Mouse (Mus musculus): ENCODE results near the gene Acrv1. TPM values are rescaled to one million over a fixed set of nuclear protein-coding genes. Genes with fewer than 3 reads are reported as not detected.
"Not testable (repeated sequence)": the region's sequence is repeated elsewhere in the genome, so short reads cannot be mapped to it uniquely, and the experiment has no call there.

Acrv1 gene
- not detected in 2 replicates for polyA plus RNA-seq (2015; fragmentation: Nextera tagmentation; extraction: Ambion mirVana)

DNA sequence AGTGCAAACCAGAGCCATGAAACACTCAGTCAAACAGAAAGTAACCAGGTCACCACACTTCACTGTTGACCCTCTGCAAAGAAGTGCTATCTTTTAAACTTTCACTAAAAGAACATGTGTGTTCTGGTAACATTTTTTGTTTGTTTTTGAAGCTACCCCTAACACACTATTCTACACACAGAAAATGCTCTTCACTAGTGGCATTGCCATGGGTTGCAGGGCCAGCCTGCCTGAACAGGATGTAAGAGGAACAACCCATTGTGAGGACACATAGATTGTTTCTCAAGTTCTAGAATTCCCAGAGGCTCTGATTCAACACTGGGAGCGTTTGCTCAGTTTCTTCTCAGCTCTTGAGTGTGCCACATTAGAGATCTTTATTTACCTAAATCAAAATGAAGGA is at the start of gene Acrv1:
TSS of gene Acrv1 (plus strand) at position 301 of the 400 bp plus-strand sequence.
- no peaks in the 10 kb centered on the region for H3K27me3 ChIP-seq (replicated peaks)
- no peaks in the 10 kb centered on the region for H3K4me1 ChIP-seq
- H3K36me3 ChIP-seq: no peaks in the 10 kb centered on the region
- WGBS: 68% methylated on average over 1 of the region's 1 CpGs
- H3K4me3 ChIP-seq (replicated peaks): no peak within 1 kb of the TSS
- no peaks in the 10 kb centered on the region for H3K9me3 ChIP-seq (replicated peaks)
- no peak within 1 kb of the TSS for H3K9ac ChIP-seq (replicated peaks)
- ATAC-seq (ENCODE audit: low FRiP score): no peak
- no peak within 1 kb of the TSS for H3K4me2 ChIP-seq
- H3K27ac ChIP-seq (replicated peaks): no peak within 1 kb of the TSS

DNA sequence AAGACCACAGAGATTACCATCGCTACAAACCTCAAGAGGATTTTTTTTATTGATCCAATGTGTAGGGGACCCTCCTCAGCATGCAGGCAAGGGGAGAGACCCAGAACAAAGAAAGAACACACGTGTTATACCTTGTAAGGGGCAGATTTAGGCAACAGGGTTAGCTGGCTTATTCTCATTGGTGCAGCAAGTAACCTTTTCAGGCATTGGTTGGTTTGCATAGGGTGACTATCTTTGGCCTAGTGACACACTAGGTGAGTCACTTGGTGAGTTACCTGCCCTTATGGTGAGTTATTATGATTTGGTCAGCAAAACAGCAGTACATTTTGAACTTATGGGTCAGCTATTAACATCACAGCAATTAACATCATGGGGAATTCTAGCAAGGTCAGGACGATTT is 49.7 kb upstream of the Acrv1 start, which contains the start of gene A630095E13Rik:
TSS of gene A630095E13Rik (minus strand) at position 101 of the 400 bp plus-strand sequence.
- H3K27ac ChIP-seq (replicated peaks); H3K4me2 ChIP-seq; H3K36me3 ChIP-seq; H3K27me3 ChIP-seq (replicated peaks); H3K9me3 ChIP-seq (replicated peaks); H3K4me3 ChIP-seq (replicated peaks); H3K9ac ChIP-seq (replicated peaks); ATAC-seq (ENCODE audit: low FRiP score); H3K4me1 ChIP-seq: not testable (repeated sequence)
- WGBS: 68% methylated on average over 3 of the region's 3 CpGs

- no peaks in the 10 kb centered on the region for H3K4me1 ChIP-seq
- no peaks in the 10 kb centered on the region for H3K27me3 ChIP-seq (replicated peaks)
- no peak overlapping the region for H3K27ac ChIP-seq (replicated peaks)
- H3K36me3 ChIP-seq: no peaks in the 10 kb centered on the region
- no peak overlapping the region for H3K9ac ChIP-seq (replicated peaks)
- H3K9me3 ChIP-seq (replicated peaks): no peaks in the 10 kb centered on the region
- 80% methylated on average over 2 of the region's 2 CpGs for WGBS
- ATAC-seq (ENCODE audit: low FRiP score): no peak
- no peak overlapping the region for H3K4me3 ChIP-seq (replicated peaks)
- no peak overlapping the region for H3K4me2 ChIP-seq
These were observed 11.6 kb upstream of the Acrv1 start for GRCm38 (mm10) chr9:36681424-36681823.

GRCm38 (mm10) chr9:36687329-36687728 is 5.7 kb upstream of the Acrv1 start:
- H3K36me3 ChIP-seq: no peaks in the 10 kb centered on the region
- H3K9me3 ChIP-seq (replicated peaks): no peaks in the 10 kb centered on the region
- no peak overlapping the region for H3K9ac ChIP-seq (replicated peaks)
- H3K4me2 ChIP-seq: no peak overlapping the region
- no peak overlapping the region for H3K27ac ChIP-seq (replicated peaks)
- H3K4me1 ChIP-seq: no peaks in the 10 kb centered on the region
- ATAC-seq (ENCODE audit: low FRiP score): no peak
- H3K27me3 ChIP-seq (replicated peaks): no peaks in the 10 kb centered on the region
- no peak overlapping the region for H3K4me3 ChIP-seq (replicated peaks)

DNA sequence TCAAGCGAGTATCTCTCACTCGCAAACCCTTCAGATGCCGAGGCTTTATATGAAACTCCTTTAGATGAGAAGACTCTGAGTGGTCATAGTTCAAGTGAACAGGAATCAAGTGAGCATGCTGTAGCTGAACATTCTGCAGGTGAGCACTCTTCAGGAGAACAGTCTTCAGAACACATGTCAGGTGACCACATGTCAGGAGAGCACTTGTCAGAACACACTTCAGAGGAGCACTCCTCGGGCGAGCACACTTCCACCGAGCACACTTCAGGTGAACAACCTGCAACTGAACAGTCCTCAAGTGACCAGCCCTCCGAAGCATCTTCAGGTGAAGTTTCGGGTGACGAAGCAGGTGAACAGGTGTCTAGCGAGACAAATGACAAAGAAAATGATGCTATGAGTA is 1.3 kb downstream of the Acrv1 start:
- Histone ChIP-seq H3K9me3 (replicated peaks) (no peaks in the 10 kb centered on the region), H3K36me3 (no peaks in the 10 kb centered on the region), H3K27ac (replicated peaks) (no peak overlapping the region), H3K4me2 (no peak overlapping the region), H3K4me3 (replicated peaks) (no peak overlapping the region), H3K9ac (replicated peaks) (no peak overlapping the region), H3K4me1 (no peaks in the 10 kb centered on the region), H3K27me3 (replicated peaks) (no peaks in the 10 kb centered on the region)
- WGBS: 96% methylated on average over 10 of the region's 10 CpGs
- ATAC-seq (ENCODE audit: low FRiP score): no peak

DNA sequence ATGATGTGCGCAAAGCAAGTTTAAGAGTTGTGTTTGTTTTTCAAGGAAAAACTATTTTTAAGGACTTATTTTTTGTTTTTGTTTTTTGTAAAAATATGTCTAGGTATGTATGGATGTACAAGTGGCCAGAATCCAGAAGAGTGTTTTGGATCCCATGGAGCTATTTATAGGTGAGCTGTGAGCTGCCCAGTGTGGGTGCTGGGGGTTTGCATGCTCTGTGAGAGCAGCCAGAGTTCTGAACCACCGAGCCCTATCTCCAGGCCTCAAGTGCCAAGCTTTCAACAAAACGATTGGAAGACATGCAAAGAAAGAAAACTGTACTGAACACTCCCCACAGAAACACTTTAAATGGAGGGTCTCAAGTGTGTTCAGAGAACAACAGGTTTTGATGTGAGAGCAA is 12.9 kb downstream of the Acrv1 start:
- Histone ChIP-seq H3K27ac (replicated peaks) (no peak overlapping the region), H3K27me3 (replicated peaks) (no peaks in the 10 kb centered on the region), H3K4me2 (no peak overlapping the region), H3K4me3 (replicated peaks) (no peak overlapping the region), H3K9ac (replicated peaks) (no peak overlapping the region), H3K9me3 (replicated peaks) (no peaks in the 10 kb centered on the region), H3K36me3 (peaks cover 2% of the 10 kb centered on the region), H3K4me1 (no peaks in the 10 kb centered on the region)
- WGBS: 88% methylated on average over 3 of the region's 3 CpGs
- no peak for ATAC-seq (ENCODE audit: low FRiP score)

GRCm38 (mm10) chr9:36707304-36707703 is 14.3 kb downstream of the Acrv1 start:
- Histone ChIP-seq H3K4me1 (no peaks in the 10 kb centered on the region), H3K9me3 (replicated peaks) (no peaks in the 10 kb centered on the region), H3K36me3 (peaks cover 2% of the 10 kb centered on the region), H3K4me3 (replicated peaks) (no peak overlapping the region), H3K9ac (replicated peaks) (no peak overlapping the region), H3K27me3 (replicated peaks) (no peaks in the 10 kb centered on the region), H3K27ac (replicated peaks) (no peak overlapping the region), H3K4me2 (no peak overlapping the region)
- WGBS: 96% methylated on average over 6 of the region's 6 CpGs
- no peak for ATAC-seq (ENCODE audit: low FRiP score)

DNA sequence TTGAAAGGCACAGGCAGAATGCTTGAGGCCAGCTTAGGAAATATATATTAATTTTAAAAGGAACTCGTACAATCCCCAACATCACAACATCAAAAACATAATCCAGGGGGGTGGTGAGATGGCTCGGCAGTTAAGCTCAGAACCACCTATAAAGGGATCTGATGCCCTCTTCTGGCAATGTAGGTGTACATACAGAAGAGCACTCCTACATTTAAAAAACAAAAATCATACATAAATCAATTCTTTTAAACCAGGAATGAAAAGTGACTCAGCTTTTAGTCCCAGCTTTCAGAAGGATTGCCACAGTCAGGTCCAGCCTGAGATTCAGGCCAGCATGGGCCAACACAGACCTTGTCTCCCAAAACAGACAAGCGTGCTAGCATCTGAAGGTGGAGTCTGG is 23.6 kb downstream of the Acrv1 start:
- no peaks in the 10 kb centered on the region for H3K4me1 ChIP-seq
- WGBS: 82% methylated on average over 3 of the region's 3 CpGs

GRCm38 (mm10) chr9:36726131-36727033 is 33.4 kb downstream of the Acrv1 start:
- H3K36me3 ChIP-seq: peaks cover 7% of the 10 kb centered on the region; the same call in 1 of the 2 replicates
- ATAC-seq (ENCODE audit: low FRiP score): peak; percentile 95
- peaks cover 20% of the 10 kb centered on the region for H3K4me1 ChIP-seq
- peak overlapping the region; percentile 74 for H3K9ac ChIP-seq (replicated peaks)
- H3K4me3 ChIP-seq (replicated peaks): peak overlapping the region; percentile 70
- H3K27me3 ChIP-seq (replicated peaks): no peaks in the 10 kb centered on the region
- peak overlapping the region; percentile 90 for H3K27ac ChIP-seq (replicated peaks)
- under 1% methylated on average over 53 of the region's 53 CpGs for WGBS
- peak overlapping the region; percentile 100 for H3K4me2 ChIP-seq
- H3K9me3 ChIP-seq (replicated peaks): no peaks in the 10 kb centered on the region

More for the DNA sequence above, 23.6 kb downstream of the Acrv1 start:
- Histone ChIP-seq H3K27ac (replicated peaks) (no peak overlapping the region), H3K9ac (replicated peaks) (no peak overlapping the region), H3K4me3 (replicated peaks) (no peak overlapping the region), H3K36me3 (0 out of 2 replicates have a peak, but pooled peaks cover 9% of the 10 kb centered on the region), H3K27me3 (replicated peaks) (no peaks in the 10 kb centered on the region), H3K9me3 (replicated peaks) (no peaks in the 10 kb centered on the region), H3K4me2 (no peak overlapping the region)
- no peak for ATAC-seq (ENCODE audit: low FRiP score)

DNA sequence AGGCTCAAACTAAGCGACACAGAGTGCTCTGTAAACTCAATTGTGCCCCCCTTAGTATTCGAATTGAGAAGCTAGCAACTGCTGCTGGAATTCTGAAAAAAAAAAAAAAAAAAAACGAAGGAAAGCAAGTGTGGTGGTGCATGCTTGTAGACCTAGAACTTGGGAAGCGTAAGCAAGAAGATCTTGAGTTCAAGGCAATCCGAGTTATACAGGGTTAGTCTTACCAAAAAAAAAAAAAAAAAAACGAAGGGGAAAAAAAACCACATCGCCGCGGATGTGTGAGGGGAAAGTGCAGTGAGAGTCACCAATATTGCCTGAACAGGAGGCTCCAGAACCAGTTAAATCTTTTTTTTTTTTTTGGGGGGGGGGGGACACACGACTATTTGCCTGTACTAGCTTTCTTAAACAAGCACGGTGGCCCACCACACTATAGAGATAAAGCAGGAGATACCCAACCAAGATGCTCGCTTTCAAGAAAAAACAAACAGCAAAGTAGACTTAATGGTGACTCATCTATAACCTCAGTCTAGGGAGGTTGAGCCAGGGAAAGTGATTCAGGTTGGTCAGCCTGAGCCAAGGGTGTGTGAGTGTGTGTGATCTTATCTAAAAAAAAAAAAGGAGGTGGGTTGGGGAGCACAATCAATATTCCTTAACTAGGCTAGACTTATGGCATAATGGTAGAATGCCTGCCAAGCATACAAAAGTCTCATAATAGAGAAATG is 34.2 kb downstream of the Acrv1 start, which contains the start of gene Chek1:
TSS of gene Chek1 (minus strand) at position 32 of the 722 bp plus-strand sequence.
- H3K27me3 ChIP-seq (replicated peaks): no peaks in the 10 kb centered on the region
- H3K27ac ChIP-seq (replicated peaks): peak within 1 kb of the TSS; percentile 90
- peak within 1 kb of the TSS; percentile 70 for H3K4me3 ChIP-seq (replicated peaks)
- no peaks in the 10 kb centered on the region for H3K9me3 ChIP-seq (replicated peaks)
- no peak for ATAC-seq (ENCODE audit: low FRiP score)
- peaks cover 4% of the 10 kb centered on the region for H3K36me3 ChIP-seq
- H3K9ac ChIP-seq (replicated peaks): peak within 1 kb of the TSS; percentile 74
- peaks cover 20% of the 10 kb centered on the region for H3K4me1 ChIP-seq
- peak within 1 kb of the TSS; percentile 100 for H3K4me2 ChIP-seq
- 9% methylated on average over 12 of the region's 12 CpGs for WGBS
